Mouse (Mus musculus) granulocyte monocyte progenitor cell, adult 5-6 weeks (primary cell): ENCODE results near the gene Kdm4a. TPM values are rescaled to one million over a fixed set of nuclear protein-coding genes. Genes with fewer than 3 reads are reported as not detected.
A peak's percentile ranks its signal among the peaks of the same experiment; 100 is the strongest.

Experiments used
- ATAC-seq: replicated peaks from 2 replicates; pipeline ENCODE4 v1.8.0; 2016; ENCODE audit warnings: mild to moderate bottlenecking, moderate TSS enrichment, inconsistent platforms; ENCODE audit not compliant: poor library complexity, severe bottlenecking
- total RNA-seq, 2 experiments: library from RNA; stranded (forward) in 1 of 2; stranded (reverse) in 1 of 2; fragments of 200-712, 200-1000 nt in 1 of 2; fragments of >200 nt in 1 of 2; fragmentation: Nextera tagmentation in 1 of 2; gene quantifications; 2 replicates each; pipeline ENCODE4 v1.2.3; 2014 to 2017

Gene Kdm4a
- total RNA-seq, 2 experiments from 2014 or later: 17.2 to 23.1 TPM

DNA sequence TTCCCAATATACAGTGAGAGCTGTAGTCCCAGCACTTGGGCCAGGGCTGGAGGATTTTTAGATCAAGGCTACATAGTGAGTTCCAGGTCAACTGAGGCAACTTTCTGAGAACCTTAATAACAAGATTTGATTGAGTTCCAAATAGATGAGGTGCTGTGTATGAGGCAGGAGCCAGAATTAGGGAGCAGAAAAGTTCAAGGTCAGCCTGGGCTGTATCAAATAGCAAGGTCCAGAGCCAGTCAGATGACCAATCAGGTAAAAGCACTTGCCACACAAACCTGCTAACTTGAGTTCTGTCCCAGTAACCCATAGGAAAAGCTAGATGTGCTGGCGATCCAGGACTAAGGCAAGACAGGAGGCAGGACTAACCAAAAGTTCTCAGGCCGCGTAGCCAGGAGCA, 22.2 kb downstream of the Kdm4a start:
- ATAC-seq: no peak

GRCm38 (mm10) chr4:118156559-118156958, 23.3 kb downstream of the Kdm4a start:
- no peak for ATAC-seq

GRCm38 (mm10) chr4:118154889-118155288, 25.0 kb downstream of the Kdm4a start:
- ATAC-seq: no peak

DNA sequence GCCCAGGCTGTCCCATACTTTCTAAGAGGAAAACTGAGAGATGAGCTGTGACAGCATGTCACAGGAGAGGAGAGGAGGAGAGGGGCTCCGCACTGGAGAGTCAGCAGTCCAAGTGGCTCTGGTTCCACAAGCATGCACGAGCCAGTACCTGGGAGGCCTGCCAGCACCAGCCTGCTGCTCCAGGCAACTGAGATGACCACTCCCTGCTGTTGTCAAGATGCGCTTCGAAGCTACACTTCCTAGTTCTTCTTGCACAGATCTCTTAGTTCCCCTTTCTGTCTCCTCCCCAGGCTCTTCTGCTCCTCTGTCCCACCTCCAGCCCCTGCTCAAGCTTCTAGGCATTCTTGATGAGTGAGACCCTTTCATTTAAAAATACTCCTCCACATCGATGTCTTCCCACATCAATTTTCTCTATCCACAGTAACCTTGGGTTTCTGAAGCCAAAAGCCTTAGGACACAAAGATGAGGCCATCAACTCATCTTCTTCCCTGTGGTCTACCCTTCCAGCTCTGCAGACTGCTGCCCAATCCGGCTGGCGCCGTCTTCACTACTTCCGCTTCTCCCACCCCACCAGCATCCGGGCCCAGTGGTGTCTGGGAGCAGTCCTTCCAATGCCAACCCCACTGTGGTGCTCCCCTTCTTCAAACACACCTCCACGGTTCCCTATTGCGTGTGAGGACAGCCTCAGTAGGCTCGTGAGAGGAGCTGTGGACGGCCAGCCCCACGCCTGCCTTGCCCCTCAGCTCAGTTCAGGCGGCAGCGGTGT, 27.6 kb downstream of the Kdm4a start:
- peak; percentile 92 for ATAC-seq

DNA sequence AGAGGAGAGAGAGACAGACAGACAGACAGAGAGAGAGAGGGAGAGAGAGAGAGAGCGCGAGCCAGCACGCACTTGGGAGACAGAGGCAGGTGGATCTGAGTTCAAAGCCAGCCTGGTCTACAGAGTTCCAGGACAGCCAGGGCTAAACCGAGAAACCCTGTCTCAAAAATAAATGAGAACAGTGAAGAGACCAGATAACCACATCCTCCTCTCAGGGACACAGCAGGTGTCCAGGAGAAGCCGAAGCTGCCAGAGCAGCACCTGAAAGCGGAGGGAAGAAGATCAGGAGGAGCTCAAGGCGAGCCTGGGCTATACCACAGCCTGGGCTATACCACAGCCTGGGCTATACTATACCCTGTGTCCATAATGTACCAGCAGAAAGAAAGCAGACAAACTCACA, 29.0 kb downstream of the Kdm4a start:
- no peak for ATAC-seq

- ATAC-seq: no peak
These were observed 29.7 kb downstream of the Kdm4a start for GRCm38 (mm10) chr4:118149956-118150680.

DNA sequence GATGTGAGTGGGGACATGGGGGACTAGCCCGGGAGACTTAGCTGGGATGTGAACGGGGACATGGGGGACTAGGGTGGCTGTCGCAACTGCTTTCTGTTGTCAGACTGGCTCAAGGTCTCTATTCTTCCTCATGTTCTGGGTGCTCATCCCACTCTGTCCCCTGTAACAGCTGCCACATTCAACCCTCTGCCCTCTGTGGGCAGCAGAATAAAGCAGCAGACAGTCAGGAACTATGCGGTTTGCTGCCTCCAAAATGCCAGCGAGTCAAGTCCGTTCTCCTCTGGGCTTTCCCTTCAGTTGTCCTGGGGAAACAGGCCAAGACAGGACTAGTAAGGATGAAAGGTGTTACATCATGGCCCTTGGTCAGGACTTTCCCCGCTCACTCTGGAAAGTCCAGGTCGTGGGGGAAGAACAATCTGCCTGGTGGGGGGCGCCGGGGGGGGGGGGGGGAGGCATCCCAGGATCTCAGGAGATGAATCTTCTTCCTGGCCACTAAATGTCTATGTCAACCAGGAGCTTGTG, 30.7 kb downstream of the Kdm4a start:
- ATAC-seq: no peak

- ATAC-seq: no peak
These were observed 31.5 kb downstream of the Kdm4a start for GRCm38 (mm10) chr4:118148317-118148687.

DNA sequence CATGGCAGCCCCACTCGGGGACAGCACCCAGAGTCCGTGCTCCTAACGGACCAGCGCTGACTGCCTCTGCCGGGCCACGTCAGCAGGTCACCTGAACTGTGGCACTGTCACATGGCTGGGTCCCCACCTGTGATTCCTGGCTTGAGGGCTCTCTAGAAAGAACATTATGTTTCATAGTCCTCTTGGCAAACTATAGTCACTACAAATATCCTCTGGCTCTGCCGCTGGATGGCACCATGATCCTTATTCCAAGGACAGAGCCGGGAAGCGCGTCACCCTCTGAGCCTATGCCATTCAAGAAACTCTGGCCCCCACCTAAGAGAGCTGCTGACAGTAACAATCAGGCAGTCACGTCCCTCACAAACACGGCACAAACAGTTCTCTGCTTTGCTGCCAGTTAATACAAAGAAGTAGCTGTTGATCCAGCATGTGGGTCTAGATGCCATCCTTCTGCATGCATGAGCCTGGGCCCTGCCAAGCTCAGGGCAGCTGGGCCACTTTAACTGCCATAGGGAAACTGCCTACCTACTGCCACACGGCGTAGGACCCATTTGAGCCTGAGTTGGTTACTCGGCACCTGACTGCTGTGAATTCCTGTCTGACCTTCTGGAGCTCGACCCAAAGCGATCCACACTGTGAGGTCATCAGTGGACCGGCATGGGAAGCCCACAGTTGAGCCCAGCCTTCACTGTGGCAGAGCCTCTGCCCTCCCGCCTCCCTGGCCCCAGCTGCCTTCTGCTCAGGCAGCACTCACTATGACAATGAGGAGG, 32.1 kb downstream of the Kdm4a start:
- no peak for ATAC-seq

DNA sequence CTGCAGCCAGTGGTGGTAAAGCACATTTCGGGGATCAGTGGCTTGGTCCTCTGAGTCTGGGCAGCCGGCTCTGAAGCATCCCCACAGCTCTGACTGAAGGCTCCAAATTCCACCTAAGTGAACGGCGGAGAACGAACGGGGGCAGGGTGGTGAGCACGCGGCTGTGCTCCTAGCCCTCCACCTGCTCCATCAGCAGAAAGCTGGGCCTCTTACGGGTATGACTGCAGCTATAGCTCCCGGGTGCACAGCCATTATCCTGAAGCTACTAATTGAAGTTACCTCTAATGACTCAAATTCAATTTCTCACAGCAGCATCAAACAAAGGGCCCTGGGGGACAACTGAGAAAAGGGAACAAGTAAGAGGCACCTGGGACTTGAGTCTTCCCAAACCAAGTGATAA, 32.8 kb downstream of the Kdm4a start:
- ATAC-seq: no peak

DNA sequence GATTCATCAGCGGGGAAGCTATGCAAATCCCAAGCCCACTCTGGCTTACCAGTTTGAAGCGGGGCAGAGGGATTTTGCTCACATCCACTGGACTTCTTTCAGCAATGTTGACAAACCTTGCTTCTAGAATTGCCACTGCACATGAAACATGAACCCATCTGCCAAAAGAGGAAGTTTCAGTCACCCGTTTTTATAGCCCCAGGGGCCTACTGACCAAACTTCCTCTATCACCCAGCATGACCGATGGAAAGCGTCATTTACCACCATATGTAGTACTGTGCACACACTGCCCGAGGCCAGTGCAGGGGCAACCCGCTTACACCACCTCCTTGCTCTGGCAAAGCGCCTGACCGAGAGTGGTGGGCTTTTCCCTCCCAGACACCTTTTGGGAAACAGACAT, 35.5 kb downstream of the Kdm4a start:
- ATAC-seq: peak; percentile 96

DNA sequence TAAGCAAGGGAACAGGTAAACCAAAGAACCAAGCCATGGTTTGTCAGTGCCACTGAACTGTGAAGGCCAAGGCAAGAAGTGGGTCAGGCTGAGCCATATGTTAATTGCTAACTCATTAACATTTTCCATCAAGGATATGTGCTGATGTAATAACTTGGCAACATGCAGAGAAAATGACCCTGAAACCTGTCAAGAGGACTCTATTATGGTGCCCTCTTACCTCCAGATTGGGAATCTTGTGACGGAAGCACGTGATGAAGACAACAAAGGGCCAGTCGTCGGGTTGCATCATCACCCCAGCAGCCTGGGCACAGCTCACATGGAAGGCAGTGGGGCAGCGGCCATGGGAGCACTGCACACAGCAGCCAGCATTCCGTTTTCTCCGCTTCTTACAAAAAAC, 36.2 kb downstream of the Kdm4a start:
- ATAC-seq: 0 out of 2 replicates have a peak, but pooled peaks have one; percentile 21

- no peak for ATAC-seq
These were observed 38.3 kb downstream of the Kdm4a start for GRCm38 (mm10) chr4:118141511-118141910.

GRCm38 (mm10) chr4:118138891-118139290, 41.0 kb downstream of the Kdm4a start:
- ATAC-seq: no peak

DNA sequence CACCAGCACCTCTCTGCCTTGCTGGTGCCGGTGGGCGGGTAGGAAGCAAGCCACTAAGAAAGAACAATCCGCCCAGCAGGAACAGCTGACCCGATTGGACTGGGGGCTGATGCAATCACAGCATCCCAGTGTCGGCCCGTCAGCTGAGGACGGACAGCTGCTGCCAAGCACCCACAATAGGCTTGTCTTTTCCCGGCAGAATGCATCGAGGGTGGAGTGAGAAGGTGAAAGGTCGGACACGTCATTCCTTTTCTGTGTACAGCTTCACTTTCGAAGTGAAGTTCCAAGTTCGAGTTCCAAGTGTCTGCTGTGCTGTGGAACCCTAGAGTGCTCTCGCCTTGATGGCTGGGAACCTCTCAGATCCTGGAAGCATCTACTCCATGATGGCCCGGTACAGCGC, 42.0 kb downstream of the Kdm4a start:
- no peak for ATAC-seq

- ATAC-seq: no peak
These were observed 42.5 kb downstream of the Kdm4a start for GRCm38 (mm10) chr4:118137311-118137710.

DNA sequence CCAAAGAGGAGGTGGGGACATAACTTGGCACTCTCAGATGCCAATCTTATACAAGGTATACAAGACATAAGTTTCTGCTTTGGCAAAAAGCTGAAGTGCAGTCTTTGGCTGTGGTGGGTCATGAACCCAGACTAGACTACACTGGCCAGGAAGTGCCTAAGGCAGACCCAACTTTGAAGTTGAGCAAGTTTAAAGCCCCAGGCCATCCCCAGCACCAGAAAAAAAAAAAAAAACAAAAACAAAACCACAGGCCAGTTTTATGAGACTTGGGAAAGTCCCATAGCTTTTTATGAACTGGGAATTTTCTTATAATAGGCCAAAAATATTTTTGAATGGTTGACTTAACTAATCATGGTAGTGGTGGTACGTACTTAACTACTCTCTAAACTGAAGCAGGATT, 44.4 kb downstream of the Kdm4a start:
- 0 out of 2 replicates have a peak, but pooled peaks have one; percentile 9 for ATAC-seq

DNA sequence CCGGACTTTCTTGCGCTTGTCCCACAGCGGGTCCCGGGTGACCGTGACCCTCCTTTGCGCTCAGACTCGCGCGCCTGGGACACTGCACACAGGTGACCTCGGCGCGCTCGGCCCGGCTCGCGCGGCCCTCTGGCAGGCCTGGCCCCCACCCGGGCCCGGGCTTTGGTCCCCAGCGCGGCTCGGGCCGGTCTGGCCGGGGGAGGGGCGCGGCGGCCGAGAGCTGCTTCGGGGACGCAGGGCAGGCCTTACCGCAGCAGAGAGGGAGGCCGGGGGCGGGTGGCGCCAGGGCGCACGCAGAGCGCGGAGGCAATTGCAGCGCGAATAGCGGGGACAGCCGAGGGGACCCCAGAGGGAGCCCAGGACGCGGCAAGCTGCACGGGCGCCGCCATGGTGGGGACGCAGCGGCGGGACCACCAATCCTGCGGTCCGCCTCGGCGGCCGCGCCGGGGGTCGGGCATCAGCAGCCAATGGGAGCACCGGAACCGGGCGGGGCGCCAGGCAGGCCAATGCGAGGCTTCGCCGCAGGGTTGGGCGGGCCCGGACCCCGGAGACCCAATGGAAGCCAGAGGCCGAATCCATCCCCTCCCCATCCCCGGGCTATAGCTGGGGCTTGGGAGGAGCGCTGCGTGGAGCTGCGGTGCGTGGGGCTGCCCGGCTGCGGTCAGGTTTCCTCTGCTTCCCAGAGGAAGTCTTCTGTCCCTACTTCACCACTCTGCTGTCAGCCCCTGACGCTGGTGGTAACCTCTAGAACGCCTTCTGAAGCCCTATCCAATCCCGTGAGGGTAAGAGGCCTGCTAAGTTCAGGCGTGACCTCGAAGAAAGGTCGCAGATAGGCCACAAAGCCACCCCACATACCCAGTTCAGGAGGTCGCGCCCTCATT, 45.1 kb downstream of the Kdm4a start, which contains the start of gene St3gal3:
TSS of gene St3gal3 (minus strand) at position 430 of the 881 bp plus-strand sequence.
- peak; percentile 94 for ATAC-seq

- ATAC-seq: no peak
These were observed 48.5 kb downstream of the Kdm4a start for GRCm38 (mm10) chr4:118131329-118131728.
